Mouse (Mus musculus): ENCODE data around the gene Fgr. TPM values are rescaled to one million over a fixed set of nuclear protein-coding genes. Genes with fewer than 3 reads are reported as not detected.

Gene Fgr
- polyA plus RNA-seq, 1 experiment, result 15.3 TPM

DNA sequence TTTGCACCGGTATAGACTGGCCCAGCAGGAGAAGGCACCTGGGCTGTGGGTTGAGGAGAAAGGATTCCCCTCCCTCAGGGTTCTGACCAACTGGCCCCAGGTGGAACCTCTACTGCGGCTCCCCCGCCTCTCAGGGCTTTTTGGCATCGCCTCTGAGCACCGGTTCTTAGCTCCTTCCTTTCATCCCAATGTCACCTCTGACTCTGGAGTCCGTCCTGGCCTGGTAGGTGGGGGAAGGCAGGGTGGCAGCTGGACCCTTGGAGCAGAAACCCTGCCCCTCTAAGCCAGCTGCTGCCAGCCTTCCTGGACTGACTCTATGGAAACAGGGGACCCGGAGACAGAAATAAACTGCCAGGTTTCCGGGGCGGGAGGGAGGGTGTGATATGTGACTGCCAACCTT is 63.4 kb downstream of the Fgr start:
- Histone ChIP-seq H3K4me3 (ENCODE audit: control insufficient read depth, insufficient read depth, low read length) (no peak overlapping the region), H3K27ac (ENCODE audit: control insufficient read depth, insufficient read depth, low read length) (no peak overlapping the region), H3K27me3 (ENCODE audit: control insufficient read depth, insufficient read depth, low read length) (0 out of 2 replicates have a peak, but pooled peaks cover 4% of the 10 kb centered on the region), H3K36me3 (ENCODE audit: control insufficient read depth, insufficient read depth, low read length) (no peaks in the 10 kb centered on the region; the same call in 1 of the 2 replicates), H3K4me1 (replicated peaks; ENCODE audit: control insufficient read depth, insufficient read depth, low read length) (peaks cover 18% of the 10 kb centered on the region)
- TF ChIP-seq POLR2A (IDR thresholded peaks at IDR 0.05; ENCODE audit: control insufficient read depth, extremely low read depth, insufficient read depth, low read length, poor library complexity), result no peak
- TF ChIP-seq CTCF (IDR thresholded peaks at IDR 0.05; ENCODE audit: borderline replicate concordance, control insufficient read depth, extremely low read depth, insufficient read depth, low read length, poor library complexity), result no peak
- WGBS, result 93% methylated on average over 9 of the region's 9 CpGs
- DNase-seq, result no peak

DNA sequence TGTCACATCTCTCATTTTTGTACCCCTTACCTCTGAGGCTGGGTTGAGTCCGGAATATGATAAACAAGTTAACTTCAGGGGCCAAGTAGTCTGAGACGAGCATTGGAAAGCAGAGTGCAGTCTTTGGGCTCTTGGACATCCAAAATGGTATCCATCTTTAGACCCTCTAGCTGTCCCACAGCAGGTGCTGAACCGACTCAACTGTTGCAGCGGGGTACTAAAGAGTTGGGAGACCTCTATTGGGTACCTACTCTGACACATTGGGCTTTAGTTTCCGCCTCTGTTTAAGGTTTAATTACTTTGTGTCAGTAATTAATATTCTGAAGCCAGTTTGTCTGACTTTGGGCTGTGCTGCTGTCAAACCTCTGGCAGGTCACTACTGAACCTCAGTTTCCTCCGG is 63.9 kb downstream of the Fgr start:
- Histone ChIP-seq H3K27me3 (ENCODE audit: control insufficient read depth, insufficient read depth, low read length) (0 out of 2 replicates have a peak, but pooled peaks cover 4% of the 10 kb centered on the region), H3K4me1 (replicated peaks; ENCODE audit: control insufficient read depth, insufficient read depth, low read length) (peaks cover 22% of the 10 kb centered on the region), H3K27ac (ENCODE audit: control insufficient read depth, insufficient read depth, low read length) (no peak overlapping the region), H3K4me3 (ENCODE audit: control insufficient read depth, insufficient read depth, low read length) (no peak overlapping the region), H3K36me3 (ENCODE audit: control insufficient read depth, insufficient read depth, low read length) (no peaks in the 10 kb centered on the region; the same call in 1 of the 2 replicates)
- DNase-seq, result no peak
- TF ChIP-seq POLR2A (IDR thresholded peaks at IDR 0.05; ENCODE audit: control insufficient read depth, extremely low read depth, insufficient read depth, low read length, poor library complexity), result no peak
- WGBS, result 82% methylated on average over 6 of the region's 6 CpGs

DNA sequence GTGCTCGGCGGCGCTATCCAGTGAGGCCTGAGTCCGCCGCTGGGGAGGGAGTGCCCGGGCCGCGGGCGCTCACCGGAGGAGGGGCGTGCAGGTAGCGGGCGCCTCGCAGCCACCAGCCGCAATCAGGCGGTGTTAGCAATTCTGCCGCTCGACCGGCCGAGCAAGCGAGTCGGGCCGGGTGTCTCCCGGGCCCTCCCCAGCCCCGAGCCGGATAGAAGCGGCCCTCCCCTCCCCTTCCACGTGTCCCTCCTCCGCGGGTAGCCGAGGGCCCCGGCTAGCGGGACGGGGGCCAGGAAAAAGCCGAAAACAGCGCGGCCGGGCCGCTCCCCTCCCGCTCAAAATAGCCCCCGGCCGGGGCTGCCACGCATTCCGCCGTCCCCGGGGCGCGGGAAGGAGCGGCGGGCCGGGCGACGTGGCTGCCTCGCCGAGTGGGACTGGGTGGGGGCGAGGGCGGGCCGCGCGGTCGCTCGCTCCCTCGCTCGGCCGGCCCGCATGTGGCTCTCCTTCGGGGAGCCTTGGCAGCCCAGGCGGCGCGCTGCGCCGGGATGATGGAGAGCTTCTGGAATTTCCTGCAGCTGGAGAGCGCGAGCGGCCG is 64.7 kb downstream of the Fgr start:
- under 1% methylated on average over 76 of the region's 76 CpGs for WGBS
- no peak for DNase-seq
- Histone ChIP-seq H3K27me3 (ENCODE audit: control insufficient read depth, insufficient read depth, low read length) (0 out of 2 replicates have a peak, but pooled peaks cover 4% of the 10 kb centered on the region), H3K36me3 (ENCODE audit: control insufficient read depth, insufficient read depth, low read length) (no peaks in the 10 kb centered on the region; the same call in 1 of the 2 replicates), H3K27ac (ENCODE audit: control insufficient read depth, insufficient read depth, low read length) (no peak overlapping the region), H3K4me3 (ENCODE audit: control insufficient read depth, insufficient read depth, low read length) (peak overlapping the region; percentile 33), H3K4me1 (replicated peaks; ENCODE audit: control insufficient read depth, insufficient read depth, low read length) (peaks cover 22% of the 10 kb centered on the region)
- no peak for TF ChIP-seq POLR2A (IDR thresholded peaks at IDR 0.05; ENCODE audit: control insufficient read depth, extremely low read depth, insufficient read depth, low read length, poor library complexity)
- no peak for TF ChIP-seq CTCF (IDR thresholded peaks at IDR 0.05; ENCODE audit: borderline replicate concordance, control insufficient read depth, extremely low read depth, insufficient read depth, low read length, poor library complexity)

DNA sequence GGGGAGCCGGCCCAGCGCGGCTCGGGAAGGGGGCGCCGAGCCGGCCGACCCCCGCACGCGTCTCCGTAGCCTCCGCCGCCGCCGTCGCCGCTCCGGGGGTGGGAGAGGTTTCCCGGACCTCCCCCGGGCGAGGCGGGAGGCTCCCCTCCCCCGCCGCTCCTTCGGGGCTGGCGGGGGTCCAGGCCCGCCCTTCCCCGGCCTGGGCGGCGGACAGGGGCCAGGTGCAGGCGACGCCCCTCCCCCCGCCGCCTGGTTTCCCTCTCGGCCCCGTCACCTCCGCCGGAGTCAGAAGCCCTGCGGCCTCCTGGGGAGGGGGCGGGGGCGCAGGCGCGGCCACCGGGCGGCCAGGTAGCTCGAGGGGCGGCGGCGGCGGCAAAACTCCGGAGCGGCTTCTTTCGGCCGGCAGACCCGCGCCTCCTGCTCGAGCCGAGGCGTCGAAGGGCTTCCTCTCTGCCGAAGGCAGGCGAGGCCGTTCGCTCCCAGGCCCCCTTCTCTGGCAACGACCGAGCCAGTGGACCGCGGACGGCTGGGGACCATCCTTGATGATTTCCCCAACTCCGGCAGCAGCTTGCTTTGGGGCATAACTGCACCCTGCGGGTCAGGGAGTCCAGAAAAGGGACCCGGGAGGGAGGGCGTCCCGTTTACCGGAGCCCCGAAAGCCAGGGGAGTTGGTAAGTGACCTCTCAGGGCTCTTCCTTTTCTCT is 65.4 kb downstream of the Fgr start:
- peaks cover 22% of the 10 kb centered on the region for H3K4me1 ChIP-seq (replicated peaks; ENCODE audit: control insufficient read depth, insufficient read depth, low read length)
- 0 out of 2 replicates have a peak, but pooled peaks cover 4% of the 10 kb centered on the region for H3K27me3 ChIP-seq (ENCODE audit: control insufficient read depth, insufficient read depth, low read length)
- no peak overlapping the region for H3K27ac ChIP-seq (ENCODE audit: control insufficient read depth, insufficient read depth, low read length)
- peak; percentile 22 for DNase-seq
- H3K36me3 ChIP-seq (ENCODE audit: control insufficient read depth, insufficient read depth, low read length), result no peaks in the 10 kb centered on the region; the same call in 1 of the 2 replicates
- 9% methylated on average over 76 of the region's 77 CpGs for WGBS
- peak overlapping the region; percentile 33 for H3K4me3 ChIP-seq (ENCODE audit: control insufficient read depth, insufficient read depth, low read length)
- TF ChIP-seq CTCF (IDR thresholded peaks at IDR 0.05; ENCODE audit: borderline replicate concordance, control insufficient read depth, extremely low read depth, insufficient read depth, low read length, poor library complexity) (no peak), POLR2A (IDR thresholded peaks at IDR 0.05; ENCODE audit: control insufficient read depth, extremely low read depth, insufficient read depth, low read length, poor library complexity) (no peak)

DNA sequence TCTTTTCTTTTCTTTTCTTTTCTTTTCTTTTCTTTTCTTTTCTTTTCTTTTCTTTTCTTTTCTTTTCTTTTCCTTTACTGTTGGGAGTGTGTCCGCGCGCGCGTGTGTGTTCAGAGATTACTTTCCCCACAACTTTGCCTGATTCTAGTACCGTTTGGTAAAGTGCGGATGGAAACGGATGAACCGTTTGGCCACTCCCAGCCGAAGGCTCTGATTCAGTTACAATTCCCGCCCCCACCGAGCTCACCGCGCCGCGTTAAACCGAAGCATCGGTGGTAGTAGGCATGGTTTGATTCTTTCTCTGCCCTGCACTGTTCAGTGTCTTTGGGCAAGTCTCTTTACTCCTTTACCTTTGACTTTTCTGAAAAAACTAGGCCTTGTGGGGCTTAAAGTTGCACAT is 65.9 kb downstream of the Fgr start:
- 95% methylated on average over 18 of the region's 18 CpGs for WGBS
- Histone ChIP-seq H3K27me3 (ENCODE audit: control insufficient read depth, insufficient read depth, low read length) (0 out of 2 replicates have a peak, but pooled peaks cover 4% of the 10 kb centered on the region), H3K27ac (ENCODE audit: control insufficient read depth, insufficient read depth, low read length) (no peak overlapping the region), H3K36me3 (ENCODE audit: control insufficient read depth, insufficient read depth, low read length) (no peaks in the 10 kb centered on the region; the same call in 1 of the 2 replicates), H3K4me3 (ENCODE audit: control insufficient read depth, insufficient read depth, low read length) (no peak overlapping the region; the same call in 1 of the 2 replicates), H3K4me1 (replicated peaks; ENCODE audit: control insufficient read depth, insufficient read depth, low read length) (peaks cover 22% of the 10 kb centered on the region)
- no peak for TF ChIP-seq POLR2A (IDR thresholded peaks at IDR 0.05; ENCODE audit: control insufficient read depth, extremely low read depth, insufficient read depth, low read length, poor library complexity)
- TF ChIP-seq CTCF (IDR thresholded peaks at IDR 0.05; ENCODE audit: borderline replicate concordance, control insufficient read depth, extremely low read depth, insufficient read depth, low read length, poor library complexity), result no peak
- DNase-seq, result no peak

DNA sequence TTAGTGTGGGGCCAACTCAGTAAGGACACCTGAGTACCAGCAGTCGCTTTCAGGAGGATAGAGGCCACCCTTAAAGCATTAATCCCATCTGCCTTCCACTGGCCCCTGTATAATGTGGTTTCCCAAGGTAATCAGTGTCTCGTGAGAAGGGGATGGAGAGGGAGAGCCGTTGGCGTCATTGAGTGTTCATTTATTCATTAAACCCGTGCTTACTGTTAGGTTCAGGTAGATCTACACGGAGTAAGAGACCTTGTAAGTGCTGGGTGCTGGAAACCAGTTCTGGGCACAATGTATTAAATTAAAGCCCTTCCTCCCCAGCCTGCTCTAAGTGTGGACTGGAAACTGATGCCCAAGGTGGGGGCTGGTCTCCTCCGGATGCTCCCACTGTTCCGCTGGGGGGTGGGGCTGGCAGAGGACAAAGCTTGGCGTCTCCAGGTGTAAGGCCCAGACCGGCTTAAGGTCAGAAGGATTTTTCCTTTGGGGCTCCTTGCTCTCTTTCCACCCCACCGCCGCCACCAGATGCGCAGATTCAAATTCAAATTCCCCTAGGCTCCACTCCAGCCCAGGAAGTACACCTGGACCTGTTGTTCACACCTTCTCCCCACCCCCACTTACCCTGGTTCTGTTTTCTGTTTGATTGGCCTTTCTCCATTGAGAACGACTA is 66.5 kb downstream of the Fgr start:
- DNase-seq, result no peak
- H3K27me3 ChIP-seq (ENCODE audit: control insufficient read depth, insufficient read depth, low read length), result 0 out of 2 replicates have a peak, but pooled peaks cover 4% of the 10 kb centered on the region
- no peak overlapping the region for H3K4me3 ChIP-seq (ENCODE audit: control insufficient read depth, insufficient read depth, low read length)
- H3K27ac ChIP-seq (ENCODE audit: control insufficient read depth, insufficient read depth, low read length), result no peak overlapping the region
- peaks cover 22% of the 10 kb centered on the region for H3K4me1 ChIP-seq (replicated peaks; ENCODE audit: control insufficient read depth, insufficient read depth, low read length)
- TF ChIP-seq POLR2A (IDR thresholded peaks at IDR 0.05; ENCODE audit: control insufficient read depth, extremely low read depth, insufficient read depth, low read length, poor library complexity) (no peak), CTCF (IDR thresholded peaks at IDR 0.05; ENCODE audit: borderline replicate concordance, control insufficient read depth, extremely low read depth, insufficient read depth, low read length, poor library complexity) (no peak)
- 95% methylated on average over 14 of the region's 14 CpGs for WGBS
- no peaks in the 10 kb centered on the region; the same call in 1 of the 2 replicates for H3K36me3 ChIP-seq (ENCODE audit: control insufficient read depth, insufficient read depth, low read length)

All from thymus, adult 2 months (tissue).